Mouse (Mus musculus) ES-E14 (cell line): ENCODE measurements at regions not wholly inside any gene's neighbourhood (a gene's known extent, or its start where the extent isn't known, plus 50 kb on each side); places are given as distances from the start of the nearest gene placed in this dataset.

Source experiments
- CHD2 ChIP-seq: IDR thresholded peaks from 2 replicates; pipeline ENCODE4 v1.6.1; 2014; ENCODE audit warnings: mild to moderate bottlenecking, low read depth, low read length, inconsistent platforms
- HCFC1 ChIP-seq: IDR thresholded peaks from 2 replicates; pipeline ENCODE4 v1.6.1; 2012; ENCODE audit warnings: low read length, inconsistent platforms, borderline replicate concordance; ENCODE audit not compliant: insufficient read depth
- MAFK ChIP-seq: IDR thresholded peaks from 2 replicates; pipeline ENCODE4 v1.6.1; 2014; ENCODE audit warnings: mild to moderate bottlenecking, low read depth, low read length, inconsistent platforms; ENCODE audit not compliant: insufficient read depth
- ZC3H11A ChIP-seq: IDR thresholded peaks from 2 replicates; pipeline ENCODE4 v1.6.1; 2012; ENCODE audit warnings: low read depth, mild to moderate bottlenecking, inconsistent platforms, low read length, borderline replicate concordance
- ZNF384 ChIP-seq: IDR thresholded peaks from 2 replicates; pipeline ENCODE4 v1.6.1; 2012; ENCODE audit warnings: low read depth, low read length, inconsistent platforms

DNA sequence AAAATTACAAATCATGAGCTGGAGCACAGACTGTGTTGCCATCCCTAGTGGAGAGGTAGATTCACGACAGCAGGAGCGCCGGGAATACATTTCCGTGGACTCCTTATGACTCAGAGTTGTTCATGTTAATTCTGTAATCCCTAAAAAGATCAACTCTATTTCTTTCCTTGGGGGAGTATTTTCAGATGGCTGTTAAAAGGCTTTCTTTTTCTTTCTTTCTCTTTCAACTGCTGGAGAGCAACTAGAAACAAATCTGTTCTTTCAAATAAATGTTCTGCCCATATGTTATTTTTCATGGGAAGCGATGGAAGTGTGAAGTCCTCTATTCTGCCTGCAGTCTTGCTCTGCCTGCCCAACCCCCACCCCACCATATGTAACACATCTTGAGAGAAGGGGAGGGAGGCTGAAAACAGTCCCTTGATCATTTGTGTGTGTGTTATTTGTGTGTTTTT is 401.4 kb upstream of the Dcn start:
- TF ChIP-seq ZNF384 (no peak), CHD2 (no peak), HCFC1 (no peak), ZC3H11A (no peak), MAFK (no peak)
